Mouse (Mus musculus): ENCODE data around the gene Utp4. TPM values are rescaled to one million over a fixed set of nuclear protein-coding genes. Genes with fewer than 3 reads are reported as not detected.
"Not testable (repeated sequence)": the region's sequence is repeated elsewhere in the genome, so short reads cannot be mapped to it uniquely, and the experiment has no call there.

The Utp4 gene
- total and polyA plus RNA-seq, 3 experiments, result 20.5 to 50.1 (median 40.6) TPM

DNA sequence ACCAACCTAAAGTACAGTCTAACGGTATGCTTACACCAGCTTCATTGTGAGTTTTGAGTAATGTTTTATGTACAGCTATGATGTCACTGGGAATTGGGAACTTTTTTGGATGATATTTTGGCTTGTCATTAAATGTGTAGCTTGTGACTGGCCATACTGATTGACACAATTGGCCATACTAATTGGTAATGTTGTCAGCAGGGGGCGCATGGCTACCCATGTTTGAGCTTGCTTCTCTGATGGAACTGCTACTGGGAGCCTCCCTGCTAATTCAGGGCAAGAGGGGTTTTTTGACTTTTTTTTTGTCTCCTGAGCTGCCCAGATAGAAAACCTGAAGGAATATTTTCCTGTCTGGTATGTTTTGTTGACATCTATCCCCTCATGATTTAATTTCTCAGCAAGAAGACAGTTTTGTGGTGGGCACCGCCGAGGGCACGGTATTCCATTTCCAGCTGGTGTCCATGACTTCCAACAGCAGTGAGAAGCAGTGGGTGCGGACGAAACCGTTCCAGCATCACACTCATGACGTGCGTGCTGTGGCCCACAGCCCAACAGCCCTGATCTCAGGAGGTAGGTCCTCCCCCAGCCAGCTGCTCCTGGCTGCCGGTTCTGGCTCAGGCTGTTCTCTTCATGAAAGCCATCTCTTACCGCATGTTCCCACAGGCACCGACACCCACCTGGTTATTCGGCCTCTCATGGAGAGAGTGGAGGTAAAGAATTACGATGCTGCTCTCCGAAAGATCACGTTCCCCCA, 12.5 kb downstream of the Utp4 start:
- DNase-seq, result peak; percentile 73

DNA sequence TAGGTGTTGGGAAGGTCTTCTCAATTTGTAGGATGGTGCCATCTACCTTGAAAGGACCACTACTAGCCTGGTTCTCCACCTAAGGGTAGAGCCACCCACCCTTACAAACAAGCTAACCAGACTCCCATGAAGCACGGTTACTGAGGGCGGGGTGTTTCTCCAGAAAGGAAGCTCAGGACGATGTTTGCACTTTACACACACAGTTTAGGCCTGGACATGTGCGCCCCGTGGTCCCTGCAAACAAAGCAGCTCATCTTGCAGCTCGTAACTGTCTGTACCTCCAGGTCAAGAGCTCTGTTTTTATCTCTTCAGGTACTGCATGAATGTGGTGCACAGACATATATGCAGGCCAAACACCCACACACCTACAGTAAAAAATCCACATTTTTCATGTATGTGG, 13.2 kb downstream of the Utp4 start:
- DNase-seq, result no peak

DNA sequence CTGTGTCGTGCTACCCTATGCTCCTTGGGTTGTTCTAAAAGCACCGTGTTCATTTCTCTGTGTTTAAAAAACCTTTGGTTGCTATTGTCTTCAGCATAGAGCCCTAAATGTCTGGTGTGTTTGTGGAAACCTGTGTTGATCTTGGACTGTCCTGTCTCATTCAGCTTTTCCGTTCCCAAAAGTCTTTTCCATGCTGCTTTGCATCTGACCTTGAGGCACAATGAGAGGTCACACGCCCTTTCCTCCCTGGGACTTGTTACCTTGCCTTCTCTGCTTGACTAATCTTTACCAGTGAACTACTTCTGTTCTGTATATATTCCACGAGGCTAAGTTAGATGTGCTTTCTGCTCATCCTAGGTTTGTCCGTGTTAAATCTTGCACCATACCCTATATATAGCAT, 14.0 kb downstream of the Utp4 start:
- DNase-seq, result no peak

DNA sequence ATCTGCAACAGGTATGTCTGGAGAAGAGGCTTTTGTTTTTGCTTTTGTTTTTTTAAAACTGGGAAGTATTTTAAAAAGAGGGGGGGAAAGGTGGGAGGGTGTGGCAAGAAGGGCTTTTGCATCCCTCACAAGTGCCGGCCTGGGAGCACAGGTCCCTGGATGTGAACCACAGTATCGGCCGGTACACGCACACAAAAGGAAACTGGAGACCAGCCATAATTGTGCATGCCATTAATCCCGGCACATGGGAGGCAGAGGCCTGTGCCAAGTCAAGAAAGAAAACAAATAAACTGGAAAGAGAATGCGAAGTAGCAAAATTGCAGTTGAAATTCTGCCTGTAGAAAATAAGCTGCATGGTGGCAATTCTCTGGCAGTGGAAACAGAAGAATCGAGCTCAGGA, 14.9 kb downstream of the Utp4 start:
- DNase-seq, result no peak

DNA sequence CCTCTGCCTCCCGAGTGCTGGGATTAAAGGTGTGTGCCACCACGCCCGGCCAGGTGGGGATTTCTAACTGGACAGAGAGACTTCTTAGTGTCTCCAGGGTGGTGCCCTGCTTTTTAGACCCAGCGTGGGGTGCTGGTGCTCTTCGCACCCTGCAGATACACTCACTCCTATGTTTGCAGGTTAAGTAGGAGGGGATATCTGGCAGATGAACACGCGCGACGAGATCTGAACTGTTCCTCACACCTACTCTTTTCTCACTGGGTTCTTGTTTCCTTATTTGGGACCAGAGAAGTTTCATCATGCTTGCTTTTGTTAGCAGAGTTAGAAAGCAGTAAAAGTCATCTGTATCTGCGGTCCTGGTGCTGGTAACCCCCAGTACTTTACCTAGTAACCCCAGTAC, 20.2 kb downstream of the Utp4 start:
- no peak for DNase-seq

DNA sequence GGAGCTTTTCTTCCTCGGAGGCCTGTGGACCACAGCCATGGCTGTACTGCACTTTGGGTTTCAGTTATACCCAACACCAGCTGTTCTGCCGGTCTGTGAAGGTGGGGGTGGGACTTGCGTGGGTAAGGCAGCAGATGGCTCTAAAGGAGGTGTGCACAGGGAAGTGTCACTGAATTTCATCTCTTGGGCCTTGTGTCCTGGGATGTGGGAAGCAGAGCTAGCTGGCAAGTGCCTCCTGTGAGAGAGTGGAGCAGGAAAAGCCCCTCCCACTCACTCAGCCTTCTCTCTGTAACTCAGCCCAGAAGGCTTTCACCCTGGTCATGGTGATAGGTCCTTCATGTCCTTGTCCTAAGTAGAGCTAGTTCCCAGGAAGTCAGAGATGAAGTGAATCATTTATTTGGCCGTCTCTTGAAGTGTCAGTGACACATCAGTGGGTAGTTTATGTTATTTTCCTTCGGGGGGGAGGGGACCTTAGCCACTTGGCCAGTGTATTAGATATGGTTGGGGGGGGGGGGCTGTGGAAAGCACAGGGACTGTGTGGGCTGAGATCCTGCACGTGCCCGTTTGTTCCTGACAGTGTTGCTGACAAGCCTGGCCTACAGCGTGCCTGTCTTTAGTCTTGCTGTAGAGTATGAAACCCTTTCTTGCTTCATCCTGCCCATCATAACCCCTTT, 26.4 kb downstream of the Utp4 start:
- DNase-seq, result peak; percentile 73

DNA sequence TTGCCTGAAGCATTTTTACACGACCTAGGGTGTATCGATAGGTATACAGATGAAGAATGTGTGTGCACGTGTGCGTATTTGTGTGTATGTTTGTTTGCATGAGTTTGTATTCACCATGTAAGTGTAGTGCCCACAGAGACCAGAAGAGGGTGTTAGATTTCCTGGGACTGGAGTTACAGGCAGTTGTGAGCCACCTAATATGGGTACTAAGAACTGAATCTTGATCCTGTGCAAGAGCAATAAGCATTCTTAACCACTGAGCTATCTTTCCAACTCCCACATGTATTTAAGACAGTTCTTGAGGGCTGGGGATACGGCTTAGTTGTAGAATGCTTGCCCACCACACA, 26.9 kb downstream of the Utp4 start:
- no peak for DNase-seq

DNA sequence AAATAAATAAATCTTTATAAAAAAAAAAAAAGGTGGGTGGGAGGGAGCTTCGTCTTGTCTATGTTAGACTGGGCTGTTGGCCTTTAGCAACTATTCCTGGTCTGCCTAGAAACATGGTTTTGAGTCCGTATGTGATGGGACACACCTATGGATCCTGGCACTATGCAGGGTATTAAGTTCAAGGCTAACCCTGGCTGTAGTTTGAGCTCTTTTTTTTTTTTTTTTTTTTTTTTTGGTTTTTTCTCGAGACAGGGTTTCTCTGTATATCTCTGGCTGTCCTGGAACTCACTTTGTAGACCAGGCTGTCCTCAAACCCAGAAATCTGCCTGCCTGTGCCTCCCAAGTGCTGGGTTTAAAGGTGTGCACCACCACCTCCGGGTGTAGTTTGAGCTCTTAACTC, 30.6 kb downstream of the Utp4 start:
- no peak for DNase-seq

DNA sequence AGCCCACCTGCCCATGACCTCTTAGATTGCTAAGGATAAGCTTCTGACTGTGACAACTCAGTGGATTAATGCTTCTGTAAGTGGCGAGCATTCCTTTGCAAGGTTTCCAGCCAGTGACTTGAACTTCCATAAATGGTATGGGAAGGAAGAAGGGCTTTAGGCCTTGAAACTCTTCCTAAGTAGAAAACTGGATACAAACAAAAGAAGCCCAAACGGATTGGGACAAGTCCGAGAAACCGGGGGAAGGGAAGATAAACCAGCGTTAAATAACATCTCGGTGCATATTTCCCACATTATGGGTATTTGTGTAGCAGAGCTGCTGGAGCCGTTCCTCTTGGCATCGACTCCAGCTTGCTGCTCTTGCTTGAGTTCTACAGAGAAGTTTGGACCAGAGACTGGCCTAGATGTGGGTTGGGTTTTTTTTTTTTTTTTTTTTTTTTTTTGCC, 31.5 kb downstream of the Utp4 start:
- DNase-seq, result no peak

DNA sequence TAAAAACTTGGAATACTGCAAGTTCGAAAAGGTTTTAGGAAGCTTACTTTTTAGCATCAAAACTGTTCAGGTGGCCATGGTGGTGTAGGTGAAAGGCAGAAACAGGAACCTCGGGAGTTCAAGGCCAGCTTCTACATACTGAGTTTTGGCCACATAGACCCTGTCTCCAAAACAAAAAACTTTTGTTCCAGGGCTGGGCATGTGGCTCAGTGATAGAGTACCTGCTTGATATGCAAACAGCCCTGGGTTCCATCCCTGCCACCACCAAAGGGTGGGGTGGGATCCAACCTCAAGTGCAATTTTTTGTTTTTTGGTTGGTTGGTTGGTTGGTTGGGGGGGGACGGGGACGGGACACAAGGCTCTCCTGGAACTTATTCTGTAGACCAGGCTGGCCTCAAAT, 32.0 kb downstream of the Utp4 start:
- no peak for DNase-seq

DNA sequence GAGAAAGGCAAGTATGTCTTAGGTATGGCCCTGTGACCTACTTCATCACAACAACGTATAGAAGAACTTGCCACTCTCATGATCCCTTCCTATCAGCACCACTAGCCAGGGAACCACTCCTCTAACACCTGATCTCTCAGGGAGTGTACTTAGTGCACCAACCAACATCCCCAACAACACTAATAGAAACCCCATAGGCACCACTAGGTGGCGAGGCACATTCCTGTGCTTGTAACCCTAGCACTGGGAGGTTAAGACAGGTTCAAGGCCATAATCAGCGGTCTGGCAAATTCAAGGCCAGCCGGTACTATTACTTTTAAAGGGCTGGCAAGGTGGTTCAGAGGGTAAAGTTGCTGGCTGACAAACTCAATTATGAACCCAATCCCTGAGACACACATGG, 33.8 kb downstream of the Utp4 start:
- DNase-seq, result no peak

DNA sequence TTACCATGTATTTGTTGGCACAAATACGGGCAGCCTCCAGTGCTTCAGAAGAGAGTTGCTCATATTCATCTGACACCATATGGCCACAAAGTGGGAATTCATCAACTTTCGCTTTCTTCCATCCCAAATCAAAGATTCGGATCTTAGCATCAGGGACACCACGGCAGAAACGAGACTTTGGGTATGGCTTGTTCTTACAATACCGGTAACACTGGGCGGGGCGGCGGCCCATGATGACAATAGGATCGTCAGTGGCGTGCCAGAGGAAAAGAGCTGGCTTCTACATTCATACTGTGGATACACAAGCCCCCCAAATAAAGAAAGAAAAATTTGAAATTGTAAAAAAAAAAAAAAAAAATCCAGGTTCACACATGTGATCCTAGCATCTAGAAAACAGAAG, 34.7 kb downstream of the Utp4 start:
- not testable (repeated sequence) for DNase-seq

DNA sequence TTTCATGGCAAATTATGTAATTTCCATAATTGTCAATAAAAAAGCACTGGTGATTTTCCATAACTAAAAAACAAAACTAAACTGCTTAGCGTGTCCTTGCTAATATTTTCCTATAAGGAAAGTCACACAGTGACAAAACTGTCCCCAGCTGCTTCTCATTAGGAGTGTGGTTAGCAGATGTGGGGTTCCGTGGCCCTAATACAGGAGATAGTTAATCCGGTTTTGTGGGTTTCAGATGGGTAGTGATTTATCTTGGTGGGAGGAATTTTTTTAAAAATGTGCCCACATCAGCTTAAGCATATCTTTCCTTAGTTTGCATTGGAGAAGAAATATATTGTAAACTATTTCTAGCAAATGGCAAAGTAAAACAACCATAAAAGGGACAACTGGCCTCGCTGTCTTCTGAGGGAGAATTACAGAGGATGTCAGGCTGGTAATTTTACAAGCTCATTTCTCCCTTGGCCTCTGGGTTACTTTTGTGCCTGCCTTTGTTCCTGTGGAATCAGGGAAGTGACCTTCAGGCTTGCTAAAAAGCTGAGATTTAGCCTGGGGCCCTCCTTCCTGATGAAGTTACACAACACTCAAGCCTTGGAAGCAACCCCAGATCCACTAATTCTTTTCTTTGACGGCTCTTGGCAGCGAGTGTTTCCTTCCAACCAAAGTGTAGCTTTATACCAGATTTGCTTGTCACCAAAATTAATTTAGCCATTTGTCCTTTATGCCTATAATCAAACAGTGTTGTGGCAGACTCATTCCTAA, 35.9 kb downstream of the Utp4 start:
- DNase-seq, result peak; percentile 90

DNA sequence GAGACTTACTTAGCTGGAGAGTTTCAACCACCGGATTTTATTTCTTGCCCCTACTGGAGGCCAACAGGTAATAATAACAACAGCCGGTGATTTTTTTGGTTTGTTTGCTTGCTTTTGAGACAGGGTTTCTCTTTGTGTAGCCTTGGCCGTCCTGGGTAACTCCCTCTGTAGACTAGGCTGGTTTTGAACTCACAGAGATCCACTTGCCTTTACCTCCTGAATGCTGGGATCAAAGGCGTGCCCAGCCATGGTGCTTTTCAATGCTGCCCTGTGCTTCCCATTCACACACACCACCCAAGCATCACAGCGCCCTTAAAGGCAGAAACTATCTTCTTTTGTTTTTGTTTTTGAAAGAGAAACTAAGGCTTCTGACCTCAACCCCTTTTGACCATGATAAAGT, 36.5 kb downstream of the Utp4 start:
- DNase-seq, result no peak

DNA sequence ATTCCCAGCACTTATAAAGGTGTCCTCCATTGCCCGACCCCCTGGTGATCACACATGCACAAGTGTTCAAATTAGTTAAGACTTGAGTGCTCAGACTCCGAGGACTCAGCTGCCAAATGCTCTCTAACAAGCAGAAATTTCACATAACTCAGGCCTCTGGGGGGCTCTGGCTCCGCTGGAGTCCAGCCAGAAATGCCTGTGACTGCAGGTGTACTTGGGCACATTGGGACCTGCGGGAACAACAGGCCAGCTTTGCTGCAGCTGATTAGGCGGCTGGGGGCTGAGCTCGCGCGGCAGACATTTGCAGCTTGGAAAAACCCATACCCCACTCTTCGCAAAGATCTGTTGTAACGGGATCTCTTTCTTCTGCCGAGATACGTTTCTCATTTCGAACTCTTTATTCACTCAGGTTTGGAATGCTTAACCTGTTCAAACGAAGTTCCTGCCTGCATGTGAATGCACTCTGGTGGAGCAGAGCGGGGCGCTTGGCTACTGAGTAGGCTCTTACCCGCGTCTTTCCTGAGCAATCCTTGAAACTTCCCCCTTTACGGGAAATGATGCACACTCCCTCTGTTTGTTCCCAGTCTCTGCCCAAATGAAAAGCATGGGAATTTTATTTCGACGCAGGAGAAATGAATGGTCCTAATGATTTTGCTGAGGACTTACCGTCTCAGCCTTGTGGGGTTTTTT, 39.1 kb downstream of the Utp4 start:
- no peak for DNase-seq

DNA sequence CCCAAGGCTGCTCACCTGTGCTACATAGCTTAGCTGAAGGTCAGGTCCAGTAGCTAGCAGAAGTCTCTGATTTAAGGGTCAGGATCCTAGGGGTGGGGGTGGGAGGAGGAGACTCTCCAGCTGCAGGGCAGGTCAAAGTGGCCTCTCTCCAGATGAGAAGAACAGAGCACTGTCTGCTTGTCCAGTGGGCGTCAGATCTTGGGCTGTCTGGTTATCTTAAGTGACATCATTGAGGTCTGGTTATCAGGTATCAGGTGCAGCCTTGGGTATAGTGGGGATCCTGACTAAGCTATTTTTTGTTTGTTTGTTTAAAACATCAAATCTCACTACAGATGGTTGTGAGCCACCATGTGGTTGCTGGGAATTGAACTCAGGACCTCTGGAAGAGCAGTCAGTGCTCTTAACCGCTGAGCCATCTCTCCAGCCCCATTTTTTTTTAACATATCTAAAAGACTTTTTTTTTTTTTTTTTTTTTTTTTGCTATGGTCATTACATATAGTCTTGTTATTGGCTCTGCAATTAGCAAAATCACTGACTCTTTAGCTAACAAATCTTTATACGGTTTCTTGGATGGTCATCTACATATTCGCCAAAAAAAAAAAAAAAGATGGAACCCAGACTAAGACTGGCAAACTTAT, 40.2 kb downstream of the Utp4 start:
- DNase-seq, result no peak

DNA sequence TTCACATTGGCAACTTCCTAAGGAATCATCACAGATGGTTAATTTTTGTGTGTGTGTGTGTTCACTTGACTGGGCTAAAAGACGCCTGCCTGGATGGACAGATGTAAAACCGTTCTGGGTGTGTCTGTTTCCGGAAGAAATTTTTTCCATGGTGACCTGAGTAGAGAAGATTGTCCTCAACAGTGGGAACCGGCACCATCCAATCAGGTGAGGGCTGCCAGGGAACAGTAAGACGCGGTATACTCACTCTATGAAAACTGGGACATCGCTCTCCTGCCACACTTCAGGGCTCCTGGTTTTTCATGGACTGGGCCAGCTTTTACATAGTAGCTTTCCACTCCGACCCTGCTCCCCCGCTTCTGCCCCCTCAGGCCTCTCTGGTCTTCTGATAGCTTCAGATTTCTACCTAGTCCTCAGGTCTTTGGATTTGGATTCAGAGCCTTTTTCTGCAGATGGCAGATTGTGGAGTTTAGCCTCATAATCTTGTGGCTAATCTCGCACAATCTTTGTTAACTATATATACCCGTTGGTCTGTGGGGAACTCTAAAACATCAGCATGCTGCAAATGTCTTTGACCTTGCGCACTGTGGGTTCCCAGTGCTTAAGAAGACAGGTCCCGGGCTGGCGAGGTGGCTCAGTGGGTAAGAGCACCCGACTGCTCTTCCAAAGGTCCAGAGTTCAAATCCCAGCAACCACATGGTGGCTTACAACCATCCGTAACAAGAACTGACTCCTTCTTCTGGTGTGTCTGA, 41.0 kb downstream of the Utp4 start:
- DNase-seq, result no peak

DNA sequence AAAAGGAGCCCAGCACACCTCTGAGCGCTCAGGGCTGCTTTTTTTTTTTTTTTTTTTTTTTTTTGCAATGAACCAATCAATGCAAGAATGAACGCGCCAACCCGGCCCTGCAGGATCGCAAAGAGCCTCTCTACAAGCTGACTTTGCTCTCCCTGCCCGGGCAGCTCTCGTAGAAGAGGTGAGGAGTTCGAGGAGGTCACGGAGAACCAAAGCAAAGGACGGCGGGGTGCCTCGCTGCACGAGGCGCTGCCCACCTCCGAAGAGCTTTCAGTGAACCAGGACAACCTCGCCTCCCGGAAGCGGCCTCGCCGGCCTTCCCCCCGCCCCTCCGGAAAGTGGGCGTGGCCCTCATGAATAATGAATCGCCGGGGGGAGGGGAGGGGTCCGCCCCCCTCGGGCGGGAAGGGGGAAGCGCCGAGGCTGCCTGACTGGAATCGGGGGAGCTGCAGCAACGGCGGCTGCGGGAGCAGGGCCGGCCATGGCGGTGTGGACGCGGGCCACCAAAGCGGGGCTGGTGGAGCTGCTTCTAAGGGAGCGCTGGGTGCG, 42.0 kb downstream of the Utp4 start, which contains the start of gene Sntb2:
Gene Sntb2, plus strand, starts transcription at position 427 of the 546 bp plus-strand sequence.
- DNase-seq, result peak; percentile 97

DNA sequence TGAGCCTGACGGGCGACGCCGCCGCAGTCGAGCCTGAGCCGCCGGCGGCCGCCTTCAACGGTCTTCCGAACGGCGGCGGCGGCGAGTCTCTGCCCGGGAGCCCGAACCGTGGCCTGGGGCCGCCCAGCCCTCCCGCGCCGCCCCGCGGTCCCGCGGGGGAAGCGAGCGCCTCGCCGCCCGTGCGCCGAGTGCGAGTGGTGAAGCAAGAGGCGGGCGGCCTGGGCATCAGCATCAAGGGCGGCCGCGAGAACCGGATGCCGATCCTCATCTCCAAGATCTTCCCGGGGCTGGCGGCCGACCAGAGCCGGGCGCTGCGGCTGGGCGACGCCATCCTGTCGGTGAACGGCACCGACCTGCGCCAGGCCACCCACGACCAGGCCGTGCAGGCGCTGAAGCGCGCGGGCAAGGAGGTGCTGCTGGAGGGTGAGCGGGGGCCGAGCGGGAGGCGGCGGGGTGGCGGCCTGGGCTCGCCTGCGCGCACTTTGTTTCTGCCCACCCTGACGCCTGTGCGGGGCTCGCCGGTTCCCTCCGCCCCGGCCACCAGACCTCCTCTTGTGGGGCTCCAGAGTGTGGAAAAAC, 42.6 kb downstream of the Utp4 start:
- peak; percentile 84 for DNase-seq

DNA sequence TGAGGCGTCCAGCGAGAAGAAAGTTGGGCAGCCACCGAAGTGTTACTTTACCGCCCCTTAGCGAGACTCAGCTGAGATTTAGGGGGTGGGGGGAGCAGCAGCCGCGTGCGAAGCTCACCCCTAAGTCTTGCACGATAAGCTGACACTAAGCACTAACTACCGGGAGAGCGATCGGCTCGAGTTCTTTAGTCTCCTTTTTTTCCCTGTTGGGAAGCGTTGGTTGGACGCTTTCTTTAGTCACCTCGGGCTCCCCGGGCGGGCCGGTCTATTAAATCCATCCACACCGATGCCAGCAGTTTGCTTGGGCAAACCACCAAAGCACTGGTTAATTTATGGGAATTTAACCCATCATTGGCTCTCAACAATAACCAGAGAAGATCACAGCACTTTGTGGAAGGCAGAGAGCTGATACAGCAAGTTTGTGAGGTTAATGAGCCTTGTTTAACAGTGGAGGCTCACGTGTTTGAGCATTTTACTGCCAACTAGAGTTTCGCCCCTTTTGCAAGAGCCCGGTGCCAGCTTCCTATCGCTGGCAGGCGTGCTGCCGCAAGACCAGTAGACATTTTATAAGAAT, 43.1 kb downstream of the Utp4 start:
- DNase-seq, result peak; percentile 74
